Mouse (Mus musculus): Measurements from ENCODE around the gene F2rl1.

The F2rl1 gene

GRCm38 (mm10) chr13:95524674-95525491, at the start of gene F2rl1:
F2rl1 (minus strand) TSS chr13:95525227.
- DNase-seq = peak; percentile 58

- no peak for DNase-seq
Observed at GRCm38 (mm10) chr13:95570877-95571276, 45.9 kb upstream of the F2rl1 start.

GRCm38 (mm10) chr13:95569326-95569725, 44.3 kb upstream of the F2rl1 start:
- DNase-seq = no peak

DNA sequence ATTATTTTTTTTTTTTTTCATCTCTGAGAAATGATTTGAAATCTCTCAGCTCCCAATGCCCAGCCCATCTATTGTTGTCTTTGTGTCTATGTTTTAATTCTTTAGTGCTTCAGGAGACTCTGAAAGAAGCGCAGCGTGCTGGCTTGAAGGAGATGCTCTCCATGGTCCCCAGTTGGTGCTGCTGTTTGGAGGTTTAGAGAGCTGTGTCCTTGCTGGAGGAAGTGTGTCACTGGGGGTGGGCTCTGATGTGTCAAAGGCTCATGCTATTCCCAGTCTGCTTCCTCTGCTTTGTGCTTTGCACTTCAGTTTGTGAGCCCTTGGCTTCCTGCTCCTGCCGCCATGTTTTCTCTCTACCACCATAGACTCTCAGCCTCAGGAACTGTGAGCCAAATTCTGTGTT, 43.3 kb upstream of the F2rl1 start:
- DNase-seq = no peak

- no peak for DNase-seq
Observed at GRCm38 (mm10) chr13:95566841-95567551, 42.0 kb upstream of the F2rl1 start.

DNA sequence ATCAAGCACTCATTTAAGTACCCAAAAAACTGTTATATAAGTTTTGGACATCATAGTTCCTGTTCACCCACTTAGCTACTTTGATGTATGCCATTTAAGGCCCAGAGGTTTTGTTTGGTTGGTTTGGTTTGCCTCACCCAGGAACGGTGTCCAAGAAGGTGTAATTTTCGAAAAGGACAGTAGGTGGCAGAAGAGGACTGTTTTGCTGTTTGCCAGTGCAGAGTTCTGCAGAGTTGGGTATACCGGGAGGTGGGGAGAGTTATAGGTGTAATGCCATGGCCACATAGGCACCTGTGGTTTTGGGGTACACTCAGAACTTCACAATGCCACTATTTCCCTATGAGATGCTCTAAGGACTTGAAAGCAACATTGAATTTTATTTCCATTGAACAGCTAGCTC, 38.7 kb upstream of the F2rl1 start:
- DNase-seq = peak; percentile 78

- DNase-seq = no peak
Observed at GRCm38 (mm10) chr13:95563066-95563610, 38.1 kb upstream of the F2rl1 start.

GRCm38 (mm10) chr13:95557326-95557725, 32.3 kb upstream of the F2rl1 start:
- no peak for DNase-seq

- no peak for DNase-seq
Observed at GRCm38 (mm10) chr13:95553885-95554492, 29.0 kb upstream of the F2rl1 start.

DNA sequence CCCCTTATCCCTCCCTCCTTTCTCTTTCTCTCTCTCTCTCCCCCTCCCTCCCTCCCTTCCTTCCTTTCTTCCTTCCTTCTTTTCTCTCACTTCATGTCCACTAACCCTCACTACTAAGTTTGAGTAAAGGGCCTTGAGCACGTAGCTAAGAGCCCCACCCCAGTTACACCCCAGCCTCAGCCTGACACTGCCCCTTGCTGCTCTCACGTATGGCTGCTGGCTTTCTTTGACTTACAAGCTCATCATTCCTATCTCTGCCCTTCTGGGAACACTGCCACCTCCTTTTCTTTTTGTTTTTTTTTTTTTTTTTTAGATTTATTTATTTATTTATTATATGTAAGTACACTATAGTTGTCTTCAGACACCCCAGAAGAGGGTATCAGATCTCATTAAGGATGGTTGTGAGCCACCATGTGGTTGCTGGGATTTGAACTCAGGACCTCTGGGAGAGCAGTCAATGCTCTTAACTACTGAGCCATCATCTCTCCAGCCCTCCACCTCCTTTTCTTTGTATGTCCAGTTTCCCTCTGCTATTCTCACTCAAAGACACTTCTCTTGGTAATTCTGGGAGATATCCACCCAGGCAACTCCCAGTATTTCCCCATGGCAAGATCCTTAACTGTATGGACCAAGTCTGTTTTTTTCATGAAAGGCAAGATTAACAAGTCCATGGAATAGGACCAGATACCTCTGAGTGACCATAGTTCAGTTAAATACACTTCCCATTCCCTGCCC, 25.8 kb upstream of the F2rl1 start:
- DNase-seq = no peak

DNA sequence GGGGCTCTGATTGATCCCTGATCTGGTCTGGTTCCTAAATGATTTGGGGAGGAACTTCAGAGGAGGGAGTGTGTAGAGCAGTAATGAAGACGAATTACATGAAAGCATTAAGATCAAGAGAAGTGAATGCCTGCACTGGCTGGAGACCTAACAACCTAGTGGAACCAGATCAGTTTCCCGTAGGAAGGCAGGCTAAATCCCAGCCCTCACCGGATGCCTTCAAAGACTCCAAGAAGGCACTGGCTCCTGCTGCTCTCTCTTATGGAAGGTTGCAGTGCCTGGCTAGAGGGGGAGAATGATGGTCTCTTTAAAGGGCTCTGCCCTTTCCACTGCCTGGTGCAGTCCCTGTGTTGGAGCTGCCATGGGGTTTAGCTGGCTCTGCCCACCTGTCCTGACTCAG, 24.4 kb upstream of the F2rl1 start:
- peak; percentile 40 for DNase-seq

DNA sequence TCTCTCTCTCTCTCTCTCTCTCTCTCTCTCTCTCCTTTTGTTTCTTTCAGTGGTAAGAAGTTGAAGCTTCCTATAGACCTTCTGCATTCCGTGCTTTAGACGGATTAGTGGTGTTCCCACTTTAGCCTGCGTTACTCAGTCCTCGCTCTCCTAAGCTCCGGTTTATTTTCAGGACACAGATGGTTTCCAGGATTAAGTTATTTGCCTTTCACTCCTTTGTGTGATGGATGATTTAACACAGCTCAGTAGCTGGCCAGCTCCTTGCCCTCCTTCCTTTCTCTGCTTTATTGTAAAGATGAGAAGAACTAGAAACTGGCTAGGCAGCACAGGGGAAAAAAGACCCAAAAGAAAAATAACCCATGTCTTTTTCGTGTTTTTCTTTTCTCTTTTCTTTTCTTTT, 23.8 kb upstream of the F2rl1 start:
- peak; percentile 41 for DNase-seq

- DNase-seq = peak; percentile 69
Observed at GRCm38 (mm10) chr13:95548291-95548789, 23.3 kb upstream of the F2rl1 start.

DNA sequence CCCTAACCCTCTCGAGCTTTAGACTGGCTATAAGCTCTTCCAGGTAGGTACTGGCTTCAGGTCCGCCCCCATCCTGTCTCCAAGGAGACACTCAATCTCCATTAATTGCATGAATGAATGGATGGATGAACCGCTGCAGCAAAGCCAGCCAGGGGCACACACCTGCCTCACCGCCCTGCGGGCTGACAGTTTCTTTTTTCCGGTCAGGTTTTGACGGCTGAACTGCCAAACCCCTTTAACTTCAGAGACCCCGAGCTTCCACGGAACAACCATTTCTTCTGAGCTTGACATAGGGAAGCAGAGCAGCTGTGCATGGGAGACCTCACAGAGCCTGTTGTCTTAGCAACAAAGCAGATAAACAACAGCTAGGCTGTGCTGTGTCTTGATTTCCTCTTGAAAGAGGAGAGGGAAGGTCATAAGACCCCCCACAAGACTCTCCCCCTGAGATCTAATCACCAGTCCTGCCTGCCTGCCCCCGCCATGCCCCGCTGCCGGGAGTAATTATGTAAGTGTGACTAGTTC, 22.1 kb upstream of the F2rl1 start:
- DNase-seq = peak; percentile 53

DNA sequence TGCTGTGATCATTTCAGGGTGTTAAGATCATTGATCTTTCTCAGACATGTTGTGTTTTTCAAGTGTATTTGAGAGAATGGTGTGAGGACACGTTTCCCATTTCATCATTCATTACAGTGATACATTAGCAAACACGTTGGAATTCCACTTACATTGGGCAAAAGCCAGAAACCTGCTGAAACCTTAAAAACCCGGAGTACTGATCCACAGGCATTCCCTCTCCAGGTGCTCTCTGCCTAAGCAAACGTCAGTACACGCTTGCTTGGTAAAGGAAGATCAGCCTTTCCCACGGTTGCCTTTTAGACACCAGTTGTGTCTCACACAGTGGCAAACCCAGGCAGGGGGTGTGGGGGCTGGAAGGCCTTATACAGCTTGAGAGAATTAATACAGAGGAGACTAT, 21.2 kb upstream of the F2rl1 start:
- no peak for DNase-seq

- no peak for DNase-seq
Observed at GRCm38 (mm10) chr13:95545729-95546186, 20.7 kb upstream of the F2rl1 start.

- no peak for DNase-seq
Observed at GRCm38 (mm10) chr13:95538021-95538420, 13.0 kb upstream of the F2rl1 start.

GRCm38 (mm10) chr13:95536117-95536493, 11.1 kb upstream of the F2rl1 start:
- DNase-seq = no peak

DNA sequence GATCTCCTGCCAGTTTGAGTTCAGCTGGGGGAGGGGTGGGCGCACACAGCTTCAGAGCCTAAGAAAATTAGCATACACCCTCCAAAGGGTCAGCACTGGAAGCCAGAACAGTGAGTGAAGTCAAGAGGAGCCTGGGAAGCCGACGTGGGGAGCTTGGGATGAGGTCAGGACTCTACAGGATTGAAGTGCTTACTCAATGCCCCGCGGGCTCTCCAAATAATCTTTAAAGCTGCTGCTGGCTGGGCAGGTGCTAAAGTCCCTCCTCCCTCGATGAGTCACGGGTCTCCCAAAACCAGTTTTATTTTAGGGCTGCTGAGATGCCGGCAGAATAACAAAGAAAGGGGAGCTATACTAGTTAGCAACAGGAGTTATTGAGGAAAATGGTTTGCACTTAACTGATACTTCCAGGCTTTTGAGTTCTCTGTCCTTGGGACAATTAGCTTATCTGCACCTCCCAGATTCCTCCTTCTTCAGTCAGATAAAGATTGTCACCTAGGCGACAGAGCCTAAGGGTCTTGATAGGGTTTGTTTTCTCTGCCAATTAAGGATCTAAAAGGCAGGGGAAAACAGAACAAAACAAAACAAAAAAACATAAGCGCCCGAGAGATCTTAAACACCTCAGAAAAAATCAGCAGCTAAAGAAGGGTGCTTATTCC, 10.6 kb upstream of the F2rl1 start:
- peak; percentile 65 for DNase-seq

DNA sequence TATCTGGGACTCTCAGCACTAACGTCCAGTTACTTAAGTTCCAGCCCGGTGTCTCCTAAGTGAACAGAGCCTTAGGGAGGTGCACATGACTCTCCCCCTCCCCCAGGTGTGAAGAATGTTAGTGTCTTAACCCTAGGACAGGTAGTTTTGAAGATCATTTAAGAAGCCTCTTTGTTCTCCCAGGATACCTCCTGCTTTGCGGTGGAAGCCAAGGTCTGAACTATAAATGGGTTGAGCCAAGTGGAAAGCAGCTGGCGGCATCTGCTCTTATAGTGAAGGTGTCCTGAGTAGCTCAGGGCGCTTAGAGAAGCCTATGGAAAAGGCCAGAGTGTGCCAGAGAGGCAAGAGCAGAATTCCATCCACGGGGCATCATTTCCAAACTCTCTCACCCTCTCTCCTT, 10.0 kb upstream of the F2rl1 start:
- peak; percentile 40 for DNase-seq

DNA sequence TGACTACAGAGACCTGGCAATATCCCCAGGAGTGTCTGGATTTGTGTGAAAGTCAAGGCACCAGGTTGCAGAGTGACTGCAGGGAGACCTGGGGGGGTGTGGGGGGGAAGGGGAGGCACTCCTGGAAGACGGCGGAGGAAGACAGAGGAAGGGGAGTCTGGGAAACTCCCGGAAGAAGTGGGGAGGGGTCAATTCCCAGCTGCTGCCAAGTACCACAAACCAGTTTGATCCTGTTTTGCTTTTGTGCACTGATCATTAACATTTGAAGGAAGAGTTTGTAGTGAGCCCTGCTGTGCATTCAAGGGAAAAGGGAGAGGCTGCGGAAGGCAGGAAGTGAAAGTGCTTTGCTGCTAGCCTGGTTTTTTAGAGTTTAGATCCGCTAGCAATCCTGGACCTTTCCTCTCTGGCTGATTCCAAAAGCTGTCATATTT, 9.1 kb upstream of the F2rl1 start:
- DNase-seq = peak; percentile 80

GRCm38 (mm10) chr13:95533640-95534039, 8.6 kb upstream of the F2rl1 start:
- DNase-seq = no peak
